Mouse (Mus musculus) midbrain, embryonic 15.5 days (tissue): ENCODE data around the gene Riok2. TPM values are rescaled to one million over a fixed set of nuclear protein-coding genes. Genes with fewer than 3 reads are reported as not detected.

Experiments used
- polyA plus RNA-seq: library from polyadenylated mRNA; unstranded; fragments of >200 nt; fragmentation: Nextera tagmentation; extraction: Ambion mirVana; gene quantifications from 2 replicates; pipeline ENCODE4 v1.2.1, GENCODE M21; 2015

The Riok2 gene
- polyA plus RNA-seq, 1 experiment from 2014 or later, result 24.0 TPM

Other genes with a start within 250 kb of the Riok2 start
- 10.0 and 11.4 TPM in 2 replicates for gene Lix1, start 28.4 kb downstream of the Riok2 start, polyA plus RNA-seq